Comparison of ENCODE assay signal across 8 mouse cellular contexts in genomic region chr19:46623194-46623667, GRCm38 (mm10). TPM values are rescaled to one million over a fixed set of nuclear protein-coding genes. Genes with fewer than 3 reads are reported as not detected.
DNase-seq lines count a peak whose midpoint lies in the region; ATAC-seq lines count a peak whose summit lies in the region.

No protein-coding gene starts in this region.

- DNase-seq in embryo, embryonic 11 days: peak; percentile 70
- DNase-seq in frontal cortex, postnatal 10 days (ENCODE audit: low spot score in 2 of 2): no peak
- DNase-seq in thymus, postnatal 0 days (ENCODE audit: low spot score): no peak

- 0 out of 2 replicates have a peak overlapping the region, but pooled peaks have one; percentile 21 for H3K4me2 ChIP-seq in forebrain, embryonic 15.5 days (replicated peaks)
- peak overlapping the region; percentile 43 for H3K4me2 ChIP-seq in hindbrain, embryonic 16.5 days (ENCODE audit: low read length)
- peak overlapping the region; percentile 65 for H3K4me2 ChIP-seq in lung, embryonic 15.5 days
- peak overlapping the region; percentile 45 for H3K4me2 ChIP-seq in stomach, embryonic 14.5 days (replicated peaks; ENCODE audit: low read depth, low read length)

- peak overlapping the region; percentile 13; the same call in 1 of the 2 replicates for H3K9ac ChIP-seq in forebrain, embryonic 15.5 days (replicated peaks)
- peak overlapping the region; percentile 19 for H3K9ac ChIP-seq in hindbrain, embryonic 16.5 days (ENCODE audit: low read depth, low read length)
- peak overlapping the region; percentile 33 for H3K9ac ChIP-seq in lung, embryonic 15.5 days
- H3K9ac ChIP-seq in stomach, embryonic 14.5 days (replicated peaks; ENCODE audit: low read depth, low read length): peak overlapping the region; percentile 30

- peak overlapping the region; percentile 33; the same call in 1 of the 2 replicates for H3K27ac ChIP-seq in forebrain, embryonic 15.5 days (replicated peaks)
- H3K27ac ChIP-seq in hindbrain, embryonic 16.5 days (ENCODE audit: low read depth, low read length): peak overlapping the region; percentile 39; the same call in 1 of the 2 replicates
- peak overlapping the region; percentile 94 for H3K27ac ChIP-seq in lung, embryonic 15.5 days
- peak overlapping the region; percentile 70 for H3K27ac ChIP-seq in stomach, embryonic 14.5 days (ENCODE audit: low read length)

- H3K36me3 ChIP-seq in forebrain, embryonic 15.5 days: peaks cover 5% of the 10 kb centered on the region; the same call in 1 of the 2 replicates
- H3K36me3 ChIP-seq in hindbrain, embryonic 16.5 days (ENCODE audit: control insufficient read depth, insufficient read depth, low read length): no peaks in the 10 kb centered on the region
- H3K36me3 ChIP-seq in lung, embryonic 15.5 days: no peaks in the 10 kb centered on the region
- no peaks in the 10 kb centered on the region; the same call in 1 of the 2 replicates for H3K36me3 ChIP-seq in stomach, embryonic 14.5 days (ENCODE audit: control insufficient read depth, insufficient read depth, low read length)

- ATAC-seq in forebrain, embryonic 15.5 days (replicated peaks): peak; percentile 18; the same call in 1 of the 2 replicates
- ATAC-seq in hindbrain, embryonic 16.5 days: peak; percentile 57
- ATAC-seq in lung, embryonic 15.5 days (ENCODE audit: borderline replicate concordance, extremely low read depth, low FRiP score, low TSS enrichment): peak; percentile 70
- ATAC-seq in stomach, embryonic 14.5 days (ENCODE audit: insufficient number of reproducible peaks, insufficient read depth, low FRiP score, low read depth): peak; percentile 76
- no peak for ATAC-seq in granulocyte monocyte progenitor cell, adult 5-6 weeks (replicated peaks; ENCODE audit: poor library complexity, severe bottlenecking)

- H3K9me3 ChIP-seq in forebrain, embryonic 15.5 days: no peaks in the 10 kb centered on the region
- no peaks in the 10 kb centered on the region for H3K9me3 ChIP-seq in hindbrain, embryonic 16.5 days (ENCODE audit: control insufficient read depth, low read length)
- H3K9me3 ChIP-seq in lung, embryonic 15.5 days: no peaks in the 10 kb centered on the region
- no peaks in the 10 kb centered on the region for H3K9me3 ChIP-seq in stomach, embryonic 14.5 days (ENCODE audit: control insufficient read depth, low read depth, low read length)

- H3K4me3 ChIP-seq in forebrain, embryonic 15.5 days: no peak overlapping the region
- peak overlapping the region; percentile 14; the same call in 1 of the 2 replicates for H3K4me3 ChIP-seq in hindbrain, embryonic 16.5 days (ENCODE audit: low read length)
- H3K4me3 ChIP-seq in lung, embryonic 15.5 days: peak overlapping the region; percentile 40
- H3K4me3 ChIP-seq in stomach, embryonic 14.5 days (ENCODE audit: low read depth, low read length): peak overlapping the region; percentile 30

- 6% methylated on average over 16 of the region's 16 CpGs for WGBS in forebrain, embryonic 15.5 days
- WGBS in hindbrain, embryonic 16.5 days: 5% methylated on average over 15 of the region's 16 CpGs
- 3% methylated on average over 16 of the region's 16 CpGs for WGBS in lung, embryonic 15.5 days
- WGBS in stomach, embryonic 14.5 days: 3% methylated on average over 16 of the region's 16 CpGs

- H3K4me1 ChIP-seq in forebrain, embryonic 15.5 days: peaks cover 43% of the 10 kb centered on the region
- peaks cover 46% of the 10 kb centered on the region for H3K4me1 ChIP-seq in hindbrain, embryonic 16.5 days (ENCODE audit: control insufficient read depth, insufficient read depth, low read depth, low read length)
- H3K4me1 ChIP-seq in lung, embryonic 15.5 days: peaks cover 90% of the 10 kb centered on the region
- peaks cover 57% of the 10 kb centered on the region for H3K4me1 ChIP-seq in stomach, embryonic 14.5 days (ENCODE audit: control insufficient read depth, insufficient read depth, low read length)

- H3K27me3 ChIP-seq in forebrain, embryonic 15.5 days: no peaks in the 10 kb centered on the region
- H3K27me3 ChIP-seq in hindbrain, embryonic 16.5 days (replicated peaks; ENCODE audit: control insufficient read depth, insufficient read depth, low read length): no peaks in the 10 kb centered on the region
- no peaks in the 10 kb centered on the region for H3K27me3 ChIP-seq in lung, embryonic 15.5 days
- no peaks in the 10 kb centered on the region for H3K27me3 ChIP-seq in stomach, embryonic 14.5 days (ENCODE audit: control insufficient read depth, insufficient read depth, low read length)

RNA-seq across cellular contexts. Expression of gene Wbp1l, which starts 24.3 kb away (rescaled TPM):
- 39.7 and 41.7 TPM in 2 replicates for polyA plus RNA-seq in forebrain, embryonic 15.5 days (2015; fragmentation: Nextera tagmentation; extraction: Ambion mirVana)
- 32.0 and 40.0 TPM in 2 replicates for polyA plus RNA-seq in hindbrain, embryonic 16.5 days (2015; fragmentation: Nextera tagmentation; extraction: Ambion mirVana)
- 44.0 and 48.0 TPM in 2 replicates for polyA plus RNA-seq in lung, embryonic 15.5 days (2015; fragmentation: Nextera tagmentation; extraction: Ambion mirVana)
- polyA plus RNA-seq in stomach, embryonic 14.5 days (2014; fragmentation: Nextera tagmentation; extraction: Ambion mirVana): 35.7 and 37.0 TPM in 2 replicates
- 29.9 and 37.8 TPM in 2 replicates for polyA plus RNA-seq in thymus, postnatal 0 days (2015; fragmentation: Nextera tagmentation; extraction: Ambion mirVana)
- total RNA-seq in granulocyte monocyte progenitor cell, adult 5-6 weeks (2014; fragmentation: Nextera tagmentation): 19.7 and 25.6 TPM in 2 replicates
- total RNA-seq in granulocyte monocyte progenitor cell, adult 5-6 weeks (2017): 20.2 and 23.5 TPM in 2 replicates

RNA-seq across cellular contexts. Expression of gene Cyp17a1, which starts 49.7 kb away (rescaled TPM):
- polyA plus RNA-seq in forebrain, embryonic 15.5 days (2015; fragmentation: Nextera tagmentation; extraction: Ambion mirVana): not detected in 2 replicates
- not detected in 2 replicates for polyA plus RNA-seq in hindbrain, embryonic 16.5 days (2015; fragmentation: Nextera tagmentation; extraction: Ambion mirVana)
- polyA plus RNA-seq in lung, embryonic 15.5 days (2015; fragmentation: Nextera tagmentation; extraction: Ambion mirVana): 0.10 TPM in 1 of 2 replicates, not detected in the other
- polyA plus RNA-seq in stomach, embryonic 14.5 days (2014; fragmentation: Nextera tagmentation; extraction: Ambion mirVana): not detected in 2 replicates
- polyA plus RNA-seq in thymus, postnatal 0 days (2015; fragmentation: Nextera tagmentation; extraction: Ambion mirVana): 0.09 and 0.44 TPM in 2 replicates
- not detected in 2 replicates for total RNA-seq in granulocyte monocyte progenitor cell, adult 5-6 weeks (2014; fragmentation: Nextera tagmentation)
- not detected in 2 replicates for total RNA-seq in granulocyte monocyte progenitor cell, adult 5-6 weeks (2017)

RNA-seq across cellular contexts. Expression of gene Sfxn2, which starts 50.1 kb away (rescaled TPM):
- 12.6 and 13.7 TPM in 2 replicates for polyA plus RNA-seq in forebrain, embryonic 15.5 days (2015; fragmentation: Nextera tagmentation; extraction: Ambion mirVana)
- polyA plus RNA-seq in hindbrain, embryonic 16.5 days (2015; fragmentation: Nextera tagmentation; extraction: Ambion mirVana): 9.9 and 10.5 TPM in 2 replicates
- 27.9 and 28.3 TPM in 2 replicates for polyA plus RNA-seq in lung, embryonic 15.5 days (2015; fragmentation: Nextera tagmentation; extraction: Ambion mirVana)
- 19.3 and 20.8 TPM in 2 replicates for polyA plus RNA-seq in stomach, embryonic 14.5 days (2014; fragmentation: Nextera tagmentation; extraction: Ambion mirVana)
- 13.9 and 16.9 TPM in 2 replicates for polyA plus RNA-seq in thymus, postnatal 0 days (2015; fragmentation: Nextera tagmentation; extraction: Ambion mirVana)
- total RNA-seq in granulocyte monocyte progenitor cell, adult 5-6 weeks (2014; fragmentation: Nextera tagmentation): 11.8 and 16.3 TPM in 2 replicates
- total RNA-seq in granulocyte monocyte progenitor cell, adult 5-6 weeks (2017): 8.7 and 10.9 TPM in 2 replicates

RNA-seq across cellular contexts. Expression of gene Arl3, which starts 50.2 kb away (rescaled TPM):
- 238 and 241 TPM in 2 replicates for polyA plus RNA-seq in forebrain, embryonic 15.5 days (2015; fragmentation: Nextera tagmentation; extraction: Ambion mirVana)
- 211 and 247 TPM in 2 replicates for polyA plus RNA-seq in hindbrain, embryonic 16.5 days (2015; fragmentation: Nextera tagmentation; extraction: Ambion mirVana)
- polyA plus RNA-seq in lung, embryonic 15.5 days (2015; fragmentation: Nextera tagmentation; extraction: Ambion mirVana): 115 and 119 TPM in 2 replicates
- 89.4 and 98.7 TPM in 2 replicates for polyA plus RNA-seq in stomach, embryonic 14.5 days (2014; fragmentation: Nextera tagmentation; extraction: Ambion mirVana)
- polyA plus RNA-seq in thymus, postnatal 0 days (2015; fragmentation: Nextera tagmentation; extraction: Ambion mirVana): 47.5 and 52.3 TPM in 2 replicates
- 9.9 and 23.4 TPM in 2 replicates for total RNA-seq in granulocyte monocyte progenitor cell, adult 5-6 weeks (2014; fragmentation: Nextera tagmentation)
- total RNA-seq in granulocyte monocyte progenitor cell, adult 5-6 weeks (2017): 13.9 and 14.3 TPM in 2 replicates

Comparison
In these comparisons a context has a peak if more than half of its experiments do, and no peak if none do; other contexts are left out.
1. H3K27ac ChIP-seq: peak in every context shown above with its lines; median percentile 94 in lung, embryonic 15.5 days; 70 in stomach, embryonic 14.5 days; 39 in hindbrain, embryonic 16.5 days; 33 in forebrain, embryonic 15.5 days.